Mouse (Mus musculus) CH12.LX (cell line): ENCODE data around the gene Rabgap1l. TPM values are rescaled to one million over a fixed set of nuclear protein-coding genes. Genes with fewer than 3 reads are reported as not detected.

Experiments
- DNase-seq: peaks from one replicate; pipeline ENCODE4 v3.0.0-alpha.2; 2013; ENCODE audit errors: extremely low read depth
- H3K27ac ChIP-seq: 2 replicates; pipeline ENCODE4 v1.5.1; 2012; ENCODE audit warnings: low read depth, mild to moderate bottlenecking, control low read depth, moderate library complexity; ENCODE audit not compliant: insufficient read depth
- H3K27me3 ChIP-seq: replicated peaks from 2 replicates; pipeline ENCODE3; 2012; ENCODE audit warnings: inconsistent platforms
- H3K36me3 ChIP-seq, 2 experiments: replicated peaks in 1 of 2; 2 replicates each; pipeline versions ENCODE3 to v1.6.1; 2012; ENCODE audit warnings: inconsistent platforms in 1 of 2, low read length in 1 of 2, mild to moderate bottlenecking in 1 of 2, mixed read lengths in 1 of 2, moderate library complexity in 1 of 2; ENCODE audit not compliant: control insufficient read depth in 1 of 2, insufficient read depth in 1 of 2
- H3K4me1 ChIP-seq, 2 experiments: 2 replicates each; pipeline ENCODE4 v1.6.1; 2012; ENCODE audit warnings: inconsistent platforms in 1 of 2, moderate library complexity in 1 of 2; ENCODE audit not compliant: insufficient read depth in 2 of 2, control insufficient read depth in 1 of 2
- H3K4me2 ChIP-seq: 2 replicates; pipeline ENCODE4 v1.6.1; 2012; ENCODE audit warnings: low read depth, mild to moderate bottlenecking, control low read depth; ENCODE audit not compliant: poor library complexity, insufficient read depth, severe bottlenecking
- H3K4me3 ChIP-seq, 3 experiments: fragments of 150-350 bp in 1 of 3; sonication (generic) in 1 of 3; replicated peaks in 1 of 3; 2 replicates each; pipeline versions ENCODE3 to v1.5.1; 2011 to 2012; ENCODE audit warnings: low read depth in 2 of 3, low read length in 2 of 3, mild to moderate bottlenecking in 2 of 3, moderate library complexity in 2 of 3, control low read depth in 1 of 3, improper control_type of control experiment in 1 of 3, inconsistent platforms in 1 of 3, mixed read lengths in 1 of 3; ENCODE audit not compliant: poor library complexity in 1 of 3
- H3K79me2 ChIP-seq: replicated peaks from 2 replicates; pipeline ENCODE4 v1.6.1; 2012; ENCODE audit warnings: mild to moderate bottlenecking, moderate library complexity; ENCODE audit not compliant: control insufficient read depth, poor library complexity, insufficient read depth, severe bottlenecking; ENCODE audit errors: extremely low read depth
- H3K9ac ChIP-seq: 2 replicates; pipeline ENCODE4 v1.6.1; 2012; ENCODE audit warnings: low read depth, mild to moderate bottlenecking, control low read depth, moderate library complexity; ENCODE audit not compliant: insufficient read depth
- H3K9me3 ChIP-seq: replicated peaks from 2 replicates; pipeline ENCODE3; 2012; ENCODE audit warnings: low read length, inconsistent platforms, mixed read lengths
- E2F4 ChIP-seq: IDR thresholded peaks from 2 replicates; pipeline ENCODE4 v1.6.1; 2011; ENCODE audit warnings: low read depth, low read length, improper control_type of control experiment; ENCODE audit not compliant: insufficient replicate concordance
- ELF1 ChIP-seq: IDR thresholded peaks from 2 replicates; pipeline ENCODE4 v1.6.1; 2014; ENCODE audit warnings: low read depth, mild to moderate bottlenecking, inconsistent platforms, low read length, improper control_type of control experiment
- EP300 ChIP-seq: IDR thresholded peaks from 2 replicates; pipeline ENCODE4 v1.6.1; 2011; ENCODE audit warnings: low read length, improper control_type of control experiment
- ETS1 ChIP-seq: conservative IDR thresholded peaks from 2 replicates; pipeline ENCODE4 v1.6.1; 2012; ENCODE audit warnings: low read depth, mild to moderate bottlenecking, inconsistent platforms, low read length, improper control_type of control experiment, moderate library complexity
- GABPA ChIP-seq: IDR thresholded peaks from 2 replicates; pipeline ENCODE4 v1.6.1; 2012; ENCODE audit warnings: low read depth, low read length, improper control_type of control experiment, inconsistent platforms; ENCODE audit not compliant: insufficient replicate concordance
- HCFC1 ChIP-seq: IDR thresholded peaks from 2 replicates; pipeline ENCODE4 v1.6.1; 2012; ENCODE audit warnings: low read depth, mild to moderate bottlenecking, inconsistent platforms, low read length, improper control_type of control experiment
- KAT2A ChIP-seq: IDR thresholded peaks from 2 replicates; pipeline ENCODE4 v1.6.1; 2012; ENCODE audit warnings: low read length, improper control_type of control experiment, inconsistent platforms; ENCODE audit not compliant: insufficient replicate concordance
- MAX ChIP-seq: IDR thresholded peaks from 2 replicates; pipeline ENCODE4 v1.6.1; 2011; ENCODE audit warnings: low read length, improper control_type of control experiment
- MAZ ChIP-seq: IDR thresholded peaks from 2 replicates; pipeline ENCODE4 v1.6.1; 2012; ENCODE audit warnings: low read depth, mild to moderate bottlenecking, inconsistent platforms, low read length, improper control_type of control experiment, moderate library complexity
- MEF2A ChIP-seq: IDR thresholded peaks from 2 replicates; pipeline ENCODE4 v1.6.1; 2014; ENCODE audit warnings: low read depth, mild to moderate bottlenecking, inconsistent platforms, low read length, improper control_type of control experiment, borderline replicate concordance
- MYC ChIP-seq: IDR thresholded peaks from 2 replicates; pipeline ENCODE4 v1.6.1; 2011; ENCODE audit warnings: low read depth, mild to moderate bottlenecking, improper control_type of control experiment, low read length
- NELFE ChIP-seq: IDR thresholded peaks from 2 replicates; pipeline ENCODE4 v1.6.1; 2011; ENCODE audit warnings: low read depth, low read length, improper control_type of control experiment
- PAX5 ChIP-seq: IDR thresholded peaks from 2 replicates; pipeline ENCODE4 v1.6.1; 2012; ENCODE audit warnings: low read length, inconsistent platforms, mixed read lengths
- POLR2A ChIP-seq: IDR thresholded peaks from 2 replicates; pipeline ENCODE4 v1.6.1; 2011; ENCODE audit warnings: low read depth, mild to moderate bottlenecking, improper control_type of control experiment, low read length
- POLR2AphosphoS2 ChIP-seq: IDR thresholded peaks from 2 replicates; pipeline ENCODE4 v1.6.1; 2011; ENCODE audit warnings: low read depth, low read length, improper control_type of control experiment
- RAD21 ChIP-seq: IDR thresholded peaks from 2 replicates; pipeline ENCODE4 v1.6.1; 2011; ENCODE audit warnings: low read depth, mild to moderate bottlenecking, low read length, improper control_type of control experiment, moderate library complexity
- RCOR1 ChIP-seq: conservative IDR thresholded peaks from 2 replicates; pipeline ENCODE4 v1.6.1; 2012; ENCODE audit warnings: low read depth, mild to moderate bottlenecking, inconsistent platforms, low read length, improper control_type of control experiment
- SMC3 ChIP-seq: IDR thresholded peaks from 2 replicates; pipeline ENCODE4 v1.6.1; 2011; ENCODE audit warnings: low read depth, low read length, improper control_type of control experiment
- TBP ChIP-seq: conservative IDR thresholded peaks from 2 replicates; pipeline ENCODE4 v1.6.1; 2011; ENCODE audit warnings: low read depth, low read length, improper control_type of control experiment
- TCF12 ChIP-seq: IDR thresholded peaks from 2 replicates; pipeline ENCODE4 v1.6.1; 2014; ENCODE audit warnings: low read depth, mild to moderate bottlenecking, inconsistent platforms, low read length, improper control_type of control experiment
- UBTF ChIP-seq: IDR thresholded peaks from 2 replicates; pipeline ENCODE4 v1.6.1; 2012; ENCODE audit warnings: low read depth, mild to moderate bottlenecking, inconsistent platforms, low read length, improper control_type of control experiment, moderate library complexity
- USF1 ChIP-seq: IDR thresholded peaks from 2 replicates; pipeline ENCODE4 v1.6.1; 2014; ENCODE audit warnings: low read depth, mild to moderate bottlenecking, inconsistent platforms, low read length, improper control_type of control experiment
- USF2 ChIP-seq: conservative IDR thresholded peaks from 2 replicates; pipeline ENCODE4 v1.6.1; 2011; ENCODE audit warnings: low read depth, low read length, improper control_type of control experiment
- ZC3H11A ChIP-seq: IDR thresholded peaks from 2 replicates; pipeline ENCODE4 v1.6.1; 2012; ENCODE audit warnings: low read depth, mild to moderate bottlenecking, inconsistent platforms, low read length, improper control_type of control experiment
- ZNF384 ChIP-seq: IDR thresholded peaks from 2 replicates; pipeline ENCODE4 v1.6.1; 2012; ENCODE audit warnings: low read depth, low read length, improper control_type of control experiment, inconsistent platforms
- dilution Hi-C: fragments of 300-500 bp; cut with MboI; formaldehyde crosslinking; loops from 2 replicates; pipeline ENCODE4 v1.14.3; 2020; ENCODE audit warnings: low sequenced_read_pairs; ENCODE audit not compliant: extremely low pct_unique_long_range_greater_than_20kb, extremely low pct_ligation_motif_present
- in situ Hi-C: fragments of 300-500 bp; cut with MboI; formaldehyde crosslinking; loops from 3 replicates; pipeline ENCODE4 v1.14.3; 2019; ENCODE audit warnings: low sequenced_read_pairs, low pct_ligation_motif_present, low pct_unique_long_range_greater_than_20kb, mixed read lengths
- polyA plus RNA-seq: library from polyadenylated mRNA; unstranded; fragments of >175 nt; gene quantifications from 2 replicates; pipeline ENCODE4 v1.2.1, GENCODE M21; 2012; ENCODE audit warnings: low read depth; ENCODE audit not compliant: insufficient read length
- total RNA-seq, 2 experiments: library from RNA; depleted of rRNA; stranded (reverse); fragments of 300-350 nt in 1 of 2; fragments of >200 nt in 1 of 2; gene quantifications; 2 replicates each; pipeline ENCODE4 v1.2.3; 2012 to 2014

The Rabgap1l gene
- total and polyA plus RNA-seq, 3 experiments, result 84.0 to 109 (median 85.6) TPM

DNA sequence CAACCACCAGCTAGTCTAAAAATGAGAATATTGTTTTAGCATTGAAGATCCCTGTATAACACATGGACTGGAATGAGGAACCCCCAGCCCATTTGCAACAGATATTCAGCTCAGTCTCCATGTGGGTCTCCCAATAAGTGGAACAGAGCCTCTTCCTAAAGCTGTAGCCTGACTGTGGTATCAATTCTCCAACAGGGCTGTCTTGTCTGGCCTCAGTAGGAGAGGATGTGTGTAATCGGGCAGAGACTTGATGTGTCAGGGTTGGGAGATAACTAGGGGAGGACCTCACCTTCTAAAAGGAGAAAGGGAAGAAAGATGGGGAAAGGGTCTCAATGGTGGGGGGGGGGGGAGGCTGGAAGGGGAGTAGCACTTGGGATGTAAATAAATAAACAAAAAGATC is 346.2 kb downstream of the Rabgap1l start:
- Histone ChIP-seq H3K4me3 (no peak overlapping the region), H3K9ac (no peak overlapping the region), H3K27me3 (no peaks in the 10 kb centered on the region), H3K4me1 (peaks cover 0 to 5% of the 10 kb centered on the region in 2 experiments; a peak in 2 of 4 replicates), H3K27ac (no peak overlapping the region), H3K36me3 (peaks cover 1 to 7% of the 10 kb centered on the region in 2 experiments), H3K4me2 (no peak overlapping the region), H3K9me3 (no peaks in the 10 kb centered on the region), H3K79me2 (no peaks in the 10 kb centered on the region)
- dilution Hi-C loops, result no loop called here
- DNase-seq, result no peak
- TF ChIP-seq ZNF384 (no peak), GABPA (no peak), EP300 (no peak), TCF12 (no peak), POLR2A (no peak), MAZ (no peak), ETS1 (no peak), MYC (no peak), NELFE (no peak), POLR2AphosphoS2 (no peak), PAX5 (no peak), MAX (no peak), MEF2A (no peak), KAT2A (no peak)
- in situ Hi-C loops, result no loop called here

DNA sequence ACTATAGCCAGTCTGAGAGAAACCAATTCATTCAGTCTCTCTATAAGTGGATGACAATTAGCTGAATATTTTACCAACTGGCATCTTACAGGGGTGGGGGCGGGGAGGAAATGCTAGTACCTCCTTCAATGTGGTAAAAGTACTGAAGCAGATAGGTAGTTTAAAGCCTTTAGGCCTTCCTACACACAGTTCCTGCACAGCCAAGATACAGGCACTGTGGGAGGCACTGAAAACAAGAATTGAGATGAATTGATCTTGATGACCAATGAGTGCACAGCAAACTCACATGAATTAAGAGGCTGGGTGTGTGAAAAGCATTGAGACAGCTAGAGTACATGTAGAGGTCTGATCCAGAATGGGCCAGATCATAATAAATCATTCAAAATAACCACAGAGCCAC is 349.5 kb downstream of the Rabgap1l start:
- no peaks in the 10 kb centered on the region for H3K27me3 ChIP-seq
- in situ Hi-C loops, result no loop called here

More for the DNA sequence above, 349.5 kb downstream of the Rabgap1l start:
- no peak overlapping the region for H3K4me2 ChIP-seq
- no peak for DNase-seq
- peaks cover 6 to 11% of the 10 kb centered on the region in 2 experiments for H3K36me3 ChIP-seq
- no peak overlapping the region for H3K9ac ChIP-seq
- no peaks in the 10 kb centered on the region for H3K9me3 ChIP-seq
- dilution Hi-C loops, result no loop called here
- TF ChIP-seq ZNF384 (no peak), ELF1 (no peak), GABPA (no peak), UBTF (no peak), KAT2A (no peak), RCOR1 (no peak), USF1 (no peak), ZC3H11A (no peak), POLR2AphosphoS2 (no peak), MEF2A (no peak), HCFC1 (no peak), SMC3 (no peak), USF2 (no peak), NELFE (no peak), MYC (no peak), TBP (no peak), RAD21 (no peak), E2F4 (no peak), MAZ (no peak)
- H3K27ac ChIP-seq, result no peak overlapping the region
- H3K4me3 ChIP-seq, result no peak overlapping the region
- peaks cover 0 to 15% of the 10 kb centered on the region in 2 experiments; a peak in 2 of 4 replicates for H3K4me1 ChIP-seq
- no peaks in the 10 kb centered on the region for H3K79me2 ChIP-seq
